Mouse (Mus musculus) kidney, adult 2 months (tissue): ENCODE results near the gene App. TPM values are rescaled to one million over a fixed set of nuclear protein-coding genes. Genes with fewer than 3 reads are reported as not detected.

ENCODE experiments used
- DNase-seq: peaks from one replicate; pipeline ENCODE4 v3.0.0; 2021
- H3K27ac ChIP-seq: fragments of 200-500 bp; 2 replicates; pipeline ENCODE4 v1.5.1; 2012; ENCODE audit warnings: low read depth, low read length, control low read depth, inconsistent platforms; ENCODE audit not compliant: insufficient read depth
- H3K27me3 ChIP-seq: fragments of 200-500 bp; replicated peaks from 2 replicates; pipeline ENCODE4 v1.6.1; 2012; ENCODE audit warnings: mild to moderate bottlenecking, moderate library complexity, low read length, inconsistent platforms; ENCODE audit not compliant: control insufficient read depth, insufficient read depth
- H3K36me3 ChIP-seq: fragments of 200-500 bp; 2 replicates; pipeline ENCODE4 v1.6.1; 2012; ENCODE audit warnings: mild to moderate bottlenecking, moderate library complexity, low read length, inconsistent platforms; ENCODE audit not compliant: control insufficient read depth, insufficient read depth
- H3K4me1 ChIP-seq: fragments of 200-500 bp; 2 replicates; pipeline ENCODE4 v1.6.1; 2011; ENCODE audit warnings: low read length; ENCODE audit not compliant: control insufficient read depth, insufficient read depth
- H3K4me3 ChIP-seq: fragments of 200-500 bp; 2 replicates; pipeline ENCODE4 v1.5.1; 2011; ENCODE audit warnings: mild to moderate bottlenecking, low read depth, low read length, control low read depth; ENCODE audit not compliant: insufficient read depth
- CTCF ChIP-seq: fragments of 200-500 bp; conservative IDR thresholded peaks from 2 replicates; pipeline ENCODE4 v1.5.1; 2011; ENCODE audit warnings: low read depth, mild to moderate bottlenecking, control low read depth, low read length, moderate library complexity, mixed read lengths; ENCODE audit not compliant: insufficient read depth, insufficient read length
- POLR2A ChIP-seq: fragments of 200-500 bp; IDR thresholded peaks from one replicate; pipeline ENCODE4 v1.6.1; 2011; ENCODE audit warnings: low read depth, low read length, control low read depth
- WGBS: fragments of 180-500 bp; shearing (Covaris S2); methylation state at CpG from one replicate; pipeline ENCODE4 v1.1.7; 2018; 5-methylcytosine and 5-hydroxymethylcytosine counted together
- polyA plus RNA-seq: library from polyadenylated mRNA; depleted of rRNA; stranded (reverse); fragments of >200 nt; gene quantifications from 2 replicates; pipeline ENCODE4 v1.2.3, GENCODE M21; 2012

The App gene
- polyA plus RNA-seq, 1 experiment, result 587 TPM

DNA sequence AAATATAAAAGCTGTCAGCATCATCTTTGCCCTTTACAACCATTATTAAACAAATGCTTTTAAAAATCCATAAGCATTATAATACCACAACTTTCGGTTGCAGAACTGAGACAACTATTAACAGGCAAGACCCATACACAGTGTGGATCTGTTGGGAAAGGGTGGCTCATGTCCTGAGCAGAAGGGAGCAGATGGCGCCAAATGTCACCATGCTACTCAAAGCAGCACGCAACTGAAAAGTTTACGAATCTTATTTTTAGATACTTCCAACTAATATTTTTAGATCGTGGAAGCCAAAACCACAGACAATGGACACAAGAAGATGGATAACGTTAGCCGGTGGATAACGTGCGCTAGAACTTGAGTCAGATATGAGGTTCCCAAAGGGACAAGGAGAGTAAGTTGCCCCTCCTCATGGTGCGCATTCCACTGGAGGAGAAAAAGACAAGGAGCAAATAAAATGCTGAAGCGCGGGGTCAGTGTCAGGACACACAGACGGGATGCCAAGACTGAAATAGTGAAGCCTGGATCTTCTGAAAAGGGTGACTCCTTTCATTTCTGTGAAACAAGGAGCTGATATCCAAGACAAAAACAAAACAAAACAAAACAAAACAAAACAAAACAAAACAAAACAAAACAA is 106.2 kb downstream of the App start:
- 73% methylated on average over 13 of the region's 13 CpGs for WGBS
- TF ChIP-seq POLR2A, result no peak
- TF ChIP-seq CTCF, result no peak
- no peaks in the 10 kb centered on the region for H3K27me3 ChIP-seq
- H3K4me3 ChIP-seq, result no peak overlapping the region
- no peak for DNase-seq
- H3K4me1 ChIP-seq, result peaks cover 15% of the 10 kb centered on the region; the same call in 1 of the 2 replicates
- H3K36me3 ChIP-seq, result peaks cover 2% of the 10 kb centered on the region
- no peak overlapping the region; the same call in 1 of the 2 replicates for H3K27ac ChIP-seq

DNA sequence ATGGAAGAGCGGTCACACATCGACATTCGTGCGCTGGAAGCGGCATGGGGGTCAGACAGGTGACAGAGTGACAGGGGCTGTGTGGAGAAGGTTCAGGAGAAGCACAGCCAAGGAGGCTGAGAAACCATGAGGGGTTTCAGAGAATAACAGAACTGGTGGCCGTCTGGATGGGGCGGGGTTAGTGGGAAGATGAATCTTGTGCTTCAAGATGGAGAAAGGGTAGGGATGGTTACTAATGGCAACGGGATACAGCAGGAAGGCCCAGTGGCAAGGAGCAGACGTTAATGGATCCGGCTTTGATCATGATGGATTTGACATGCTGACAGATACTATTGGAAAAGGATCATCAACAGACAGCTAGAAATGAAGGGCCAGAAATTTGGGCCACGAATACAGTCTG is 107.3 kb downstream of the App start:
- Histone ChIP-seq H3K27ac (no peak overlapping the region), H3K36me3 (peaks cover 2% of the 10 kb centered on the region), H3K4me1 (peaks cover 16% of the 10 kb centered on the region; the same call in 1 of the 2 replicates), H3K27me3 (no peaks in the 10 kb centered on the region), H3K4me3 (no peak overlapping the region)
- DNase-seq, result no peak
- 78% methylated on average over 11 of the region's 11 CpGs for WGBS
- TF ChIP-seq POLR2A (no peak), CTCF (no peak)

DNA sequence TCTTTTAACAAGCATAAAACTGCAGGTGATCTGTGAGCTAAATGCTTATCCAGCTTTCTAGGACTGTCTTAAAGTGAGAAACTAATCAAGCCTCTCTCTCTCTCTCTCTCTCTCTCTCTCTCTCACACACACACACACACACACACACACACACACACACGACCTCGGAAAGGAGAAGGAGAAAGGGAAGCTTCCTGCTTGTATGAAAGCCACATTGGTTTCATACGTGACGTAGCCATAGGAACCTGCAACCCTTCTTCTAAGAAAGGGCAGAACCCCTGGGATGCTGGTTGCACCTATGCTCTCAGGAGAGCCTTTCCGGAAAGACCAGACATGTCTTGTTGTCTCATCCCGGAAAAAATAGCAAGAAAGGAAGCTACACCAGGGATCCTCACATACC is 108.8 kb downstream of the App start:
- TF ChIP-seq CTCF (no peak), POLR2A (no peak)
- no peak for DNase-seq
- no peaks in the 10 kb centered on the region for H3K27me3 ChIP-seq
- no peak overlapping the region for H3K4me3 ChIP-seq
- H3K36me3 ChIP-seq, result peaks cover 2% of the 10 kb centered on the region
- H3K27ac ChIP-seq, result no peak overlapping the region
- H3K4me1 ChIP-seq, result peaks cover 12% of the 10 kb centered on the region; the same call in 1 of the 2 replicates
- whole genome bisulfite sequencing, result 77% methylated on average over 6 of the region's 6 CpGs

DNA sequence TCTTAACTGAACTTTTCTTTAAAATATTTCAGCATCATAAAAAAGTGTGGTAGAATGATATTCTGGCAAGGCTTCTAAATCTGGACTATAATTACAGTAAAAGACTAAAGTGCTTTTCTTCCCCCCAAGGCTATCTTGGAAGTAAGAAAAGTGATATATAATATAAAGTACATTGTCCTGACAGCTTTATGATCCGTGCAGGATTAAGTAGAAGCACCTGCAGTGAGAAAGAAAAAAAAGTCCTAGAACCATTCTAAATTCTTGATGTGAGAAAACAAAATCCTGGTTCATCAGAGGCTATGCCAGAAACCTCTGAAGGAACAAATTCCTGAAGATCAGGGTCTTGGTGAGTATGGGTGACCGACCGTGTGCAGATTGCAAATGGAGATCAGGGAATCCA is 110.8 kb downstream of the App start:
- no peak overlapping the region for H3K27ac ChIP-seq
- peaks cover 4% of the 10 kb centered on the region; the same call in 1 of the 2 replicates for H3K4me1 ChIP-seq
- H3K4me3 ChIP-seq, result no peak overlapping the region
- H3K36me3 ChIP-seq, result peaks cover 2% of the 10 kb centered on the region
- no peak for DNase-seq
- TF ChIP-seq POLR2A, result no peak
- no peak for TF ChIP-seq CTCF
- no peaks in the 10 kb centered on the region for H3K27me3 ChIP-seq
- WGBS, result 43% methylated on average over 3 of the region's 3 CpGs

DNA sequence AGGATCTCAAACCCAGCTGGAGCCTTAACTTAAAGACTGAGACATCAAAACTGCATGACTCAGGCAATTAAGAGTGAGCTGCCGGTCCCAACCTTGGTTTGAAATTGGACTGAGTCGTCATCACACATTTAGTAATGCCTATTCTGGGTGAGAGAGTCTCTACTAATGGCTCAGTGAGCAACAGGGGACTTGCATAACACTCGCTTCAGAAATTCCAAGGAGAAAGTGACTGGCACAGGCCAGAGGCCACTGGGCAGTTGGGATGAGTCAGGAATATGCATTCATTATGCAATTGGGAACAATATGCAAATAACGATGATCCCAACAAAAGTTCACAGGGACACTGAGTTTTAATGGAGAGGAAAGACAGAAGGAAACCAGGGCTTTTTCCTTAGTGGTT is 111.8 kb downstream of the App start:
- H3K36me3 ChIP-seq, result peaks cover 2% of the 10 kb centered on the region
- no peak overlapping the region for H3K27ac ChIP-seq
- no peak overlapping the region for H3K4me3 ChIP-seq
- peaks cover 4% of the 10 kb centered on the region; the same call in 1 of the 2 replicates for H3K4me1 ChIP-seq
- H3K27me3 ChIP-seq, result no peaks in the 10 kb centered on the region
- TF ChIP-seq POLR2A, result no peak
- TF ChIP-seq CTCF, result no peak
- peak; percentile 66 for DNase-seq
- WGBS, result 57% methylated on average over 4 of the region's 4 CpGs

DNA sequence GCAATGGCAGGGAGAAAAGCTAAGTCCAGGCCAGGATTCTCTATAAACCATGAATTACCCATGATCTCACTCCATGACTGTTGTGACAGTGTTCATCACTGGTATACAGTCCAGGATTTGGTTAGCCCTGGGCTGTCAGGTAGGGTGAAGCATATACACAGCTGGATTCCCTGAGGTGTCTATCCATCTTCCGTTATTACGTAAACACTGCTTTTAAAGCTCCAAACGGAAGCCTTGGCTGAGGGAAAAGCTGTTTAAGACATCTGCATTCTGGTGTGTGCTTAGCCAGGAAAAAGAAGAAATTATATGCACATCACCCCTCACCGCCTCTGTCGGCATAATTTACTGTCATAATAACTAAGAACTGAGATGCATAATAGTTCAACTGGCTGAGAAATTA is 115.4 kb downstream of the App start:
- Histone ChIP-seq H3K4me3 (no peak overlapping the region), H3K27ac (no peak overlapping the region), H3K4me1 (peaks cover 4% of the 10 kb centered on the region; the same call in 1 of the 2 replicates), H3K27me3 (no peaks in the 10 kb centered on the region), H3K36me3 (peaks cover 3% of the 10 kb centered on the region)
- no peak for TF ChIP-seq CTCF
- no peak for TF ChIP-seq POLR2A
- WGBS, result 80% methylated on average over 5 of the region's 5 CpGs
- DNase-seq, result no peak

DNA sequence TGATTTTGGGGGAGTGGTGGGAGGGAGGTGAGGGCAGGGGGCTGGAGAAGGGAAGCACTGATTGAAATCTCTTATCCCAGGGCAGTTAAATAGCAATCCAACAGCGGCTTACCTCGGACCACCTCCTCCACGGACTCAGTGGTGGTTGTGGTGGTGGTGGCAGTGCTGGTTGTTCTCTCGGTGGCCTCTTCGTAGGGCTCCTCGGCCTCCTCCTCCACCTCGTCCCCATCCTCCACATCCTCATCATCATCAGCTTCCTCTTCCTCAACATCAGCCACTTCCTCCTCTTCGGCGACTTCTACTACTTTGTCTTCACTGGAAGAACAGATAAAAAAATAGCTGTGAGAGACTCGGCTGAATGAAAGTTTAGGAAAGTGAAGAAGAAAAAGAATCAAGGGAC is 117.4 kb downstream of the App start:
- Histone ChIP-seq H3K4me1 (no peaks in the 10 kb centered on the region; the same call in 1 of the 2 replicates), H3K27me3 (no peaks in the 10 kb centered on the region), H3K36me3 (peaks cover 3% of the 10 kb centered on the region), H3K27ac (no peak overlapping the region), H3K4me3 (no peak overlapping the region)
- TF ChIP-seq POLR2A (no peak), CTCF (no peak)
- no peak for DNase-seq
- WGBS, result 85% methylated on average over 10 of the region's 10 CpGs
